10 mouse cellular contexts compared by ENCODE assay signal in the genomic region with DNA sequence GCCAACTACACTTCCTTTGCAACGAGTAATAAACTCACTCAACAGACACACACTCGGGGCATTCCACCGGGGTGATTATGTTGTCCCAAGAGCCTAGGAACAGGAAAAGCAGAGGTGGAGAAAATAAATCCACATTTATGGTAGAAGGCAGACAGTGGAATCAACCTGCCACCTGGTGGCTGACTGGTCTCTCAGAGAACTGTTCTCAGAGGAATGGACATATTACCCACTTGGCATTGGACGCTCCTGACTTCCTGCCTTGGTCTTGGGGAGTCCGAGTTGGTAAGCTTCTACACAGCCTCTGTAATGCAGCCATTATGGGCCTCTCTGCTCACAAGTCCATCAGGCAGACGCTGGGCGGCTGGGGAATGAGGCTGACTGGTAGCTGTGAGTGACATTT. TPM values are rescaled to one million over a fixed set of nuclear protein-coding genes. Genes with fewer than 3 reads are reported as not detected.
A peak's percentile ranks its signal among the peaks of the same experiment; 100 is the strongest.
DNase-seq lines count a peak whose midpoint lies in the region; ATAC-seq and TF ChIP-seq lines count a peak whose summit lies in the region.
"Had no signal": no experiment of that assay in that cellular context is flagged by ENCODE, and none has a peak within 500 bp of the region (broad histone marks: within the 10 kb centered on the region; RNA-seq: fewer than 3 reads in every experiment).

No protein-coding gene starts in this region.

- DNase-seq in embryonic facial prominence, embryonic 11.5 days (ENCODE audit: low spot score) = peak; percentile 49
- no peak for DNase-seq in embryonic facial prominence, embryonic 10.5 days (ENCODE audit: low spot score)
- peak; percentile 46 for DNase-seq in ovary, postnatal 36 days (ENCODE audit: low spot score)
- no peak for DNase-seq in ovary, postnatal 10 days (ENCODE audit: low spot score)
- peak; percentile 18 for DNase-seq in gastrocnemius, postnatal 25 days
- peak; percentile 60 for DNase-seq in liver, postnatal 0 days
- DNase-seq in c-Kit-positive CD71-positive TER-119-positive erythroid progenitor cells, embryonic 14.5 days (ENCODE audit: low spot score) = no peak
- no peak for DNase-seq in cerebellum, adult 9-10 months

- no peaks in the 10 kb centered on the region for H3K36me3 ChIP-seq in embryonic facial prominence, embryonic 11.5 days (replicated peaks; ENCODE audit: control insufficient read depth, insufficient read depth, low read depth, low read length)
- no peaks in the 10 kb centered on the region for H3K36me3 ChIP-seq in embryonic facial prominence, embryonic 10.5 days (replicated peaks)
- no peaks in the 10 kb centered on the region for H3K36me3 ChIP-seq in liver, postnatal 0 days (replicated peaks; ENCODE audit: insufficient read depth, low read length)

- H3K27ac ChIP-seq in embryonic facial prominence, embryonic 11.5 days (replicated peaks; ENCODE audit: low read depth, low read length) = no peak overlapping the region
- H3K27ac ChIP-seq in embryonic facial prominence, embryonic 10.5 days (replicated peaks) = no peak overlapping the region
- no peak overlapping the region for H3K27ac ChIP-seq in liver, postnatal 0 days (ENCODE audit: low read depth)

- ATAC-seq in embryonic facial prominence, embryonic 11.5 days (replicated peaks; ENCODE audit: insufficient number of reproducible peaks, low FRiP score, low TSS enrichment, low read depth) = no peak
- ATAC-seq in liver, postnatal 0 days = no peak

- no peaks in the 10 kb centered on the region for H3K9me3 ChIP-seq in embryonic facial prominence, embryonic 11.5 days (replicated peaks; ENCODE audit: control insufficient read depth, low read length)
- H3K9me3 ChIP-seq in embryonic facial prominence, embryonic 10.5 days = peaks cover 7% of the 10 kb centered on the region; the same call in 1 of the 2 replicates
- H3K9me3 ChIP-seq in liver, postnatal 0 days (ENCODE audit: low read length) = peaks cover 7% of the 10 kb centered on the region

- no peak overlapping the region for H3K9ac ChIP-seq in embryonic facial prominence, embryonic 11.5 days (replicated peaks; ENCODE audit: low read length)
- no peak overlapping the region for H3K9ac ChIP-seq in liver, postnatal 0 days (replicated peaks)

- no peaks in the 10 kb centered on the region for H3K4me1 ChIP-seq in embryonic facial prominence, embryonic 11.5 days (ENCODE audit: control insufficient read depth, insufficient read depth, low read length)
- peaks cover 19% of the 10 kb centered on the region for H3K4me1 ChIP-seq in embryonic facial prominence, embryonic 10.5 days
- no peaks in the 10 kb centered on the region for H3K4me1 ChIP-seq in liver, postnatal 0 days (ENCODE audit: insufficient read depth)

- peak; percentile 79 for TF ChIP-seq CTCF in liver, postnatal 0 days (IDR thresholded peaks at IDR 0.05; ENCODE audit: low read depth)

- no peaks in the 10 kb centered on the region for H3K27me3 ChIP-seq in embryonic facial prominence, embryonic 11.5 days (ENCODE audit: control insufficient read depth, insufficient read depth, low read length)
- no peaks in the 10 kb centered on the region for H3K27me3 ChIP-seq in embryonic facial prominence, embryonic 10.5 days (replicated peaks; ENCODE audit: low read depth, poor library complexity, severe bottlenecking)
- H3K27me3 ChIP-seq in liver, postnatal 0 days (ENCODE audit: insufficient read depth, low read length) = no peaks in the 10 kb centered on the region

- no peak overlapping the region for H3K4me3 ChIP-seq in embryonic facial prominence, embryonic 11.5 days (ENCODE audit: low read depth, low read length)
- H3K4me3 ChIP-seq in embryonic facial prominence, embryonic 10.5 days = no peak overlapping the region
- no peak overlapping the region for H3K4me3 ChIP-seq in liver, postnatal 0 days (ENCODE audit: low read depth, low read length)
- H3K4me3 ChIP-seq: megakaryocyte, embryonic 14.5 days had no signal

- no peak overlapping the region for H3K4me2 ChIP-seq in embryonic facial prominence, embryonic 11.5 days (ENCODE audit: low read depth, low read length)
- no peak overlapping the region for H3K4me2 ChIP-seq in liver, postnatal 0 days (ENCODE audit: low read depth, low read length)

- no peak for TF ChIP-seq EP300 in liver, postnatal 0 days (IDR thresholded peaks at IDR 0.05; ENCODE audit: low read depth)

- WGBS in embryonic facial prominence, embryonic 11.5 days = 58% methylated on average over 7 of the region's 7 CpGs
- 63% methylated on average over 7 of the region's 7 CpGs for WGBS in embryonic facial prominence, embryonic 10.5 days
- WGBS in liver, postnatal 0 days (ENCODE audit: insufficient replicate concordance) = 30% methylated on average over 7 of the region's 7 CpGs

RNA-seq across cellular contexts. Expression of a gene that starts 14.9 kb away (rescaled TPM):
- 0.76 and 0.99 TPM in 2 replicates for polyA plus RNA-seq in embryonic facial prominence, embryonic 11.5 days (2014; fragmentation: Nextera tagmentation; extraction: Ambion mirVana)
- 0.35 and 0.98 TPM in 2 replicates for polyA plus RNA-seq in embryonic facial prominence, embryonic 10.5 days (2016; fragmentation: Nextera tagmentation; extraction: Ambion mirVana)
- 1 to 10 TPM; 4.3 to 4.4 TPM for total RNA-seq in gastrocnemius, postnatal 25 days (2021)
- polyA plus RNA-seq in liver, postnatal 0 days (2015; fragmentation: Nextera tagmentation; extraction: Ambion mirVana) = 7.4 and 8.4 TPM in 2 replicates

RNA-seq across cellular contexts. Expression of a gene that starts 45.2 kb away (rescaled TPM):
- polyA plus RNA-seq in embryonic facial prominence, embryonic 11.5 days (2014; fragmentation: Nextera tagmentation; extraction: Ambion mirVana) = 48.4 and 49.2 TPM in 2 replicates
- polyA plus RNA-seq in embryonic facial prominence, embryonic 10.5 days (2016; fragmentation: Nextera tagmentation; extraction: Ambion mirVana) = 38.6 and 39.4 TPM in 2 replicates
- 10 to 100 TPM; 63.6 to 71.3 TPM for total RNA-seq in gastrocnemius, postnatal 25 days (2021)
- polyA plus RNA-seq in liver, postnatal 0 days (2015; fragmentation: Nextera tagmentation; extraction: Ambion mirVana) = 18.4 and 18.5 TPM in 2 replicates

RNA-seq across cellular contexts. Expression of a gene that starts 53.1 kb away (rescaled TPM):
- 0.66 and 1.1 TPM in 2 replicates for polyA plus RNA-seq in embryonic facial prominence, embryonic 11.5 days (2014; fragmentation: Nextera tagmentation; extraction: Ambion mirVana)
- not detected in 2 replicates for polyA plus RNA-seq in embryonic facial prominence, embryonic 10.5 days (2016; fragmentation: Nextera tagmentation; extraction: Ambion mirVana)
- not detected for total RNA-seq in gastrocnemius, postnatal 25 days (2021)
- polyA plus RNA-seq in liver, postnatal 0 days (2015; fragmentation: Nextera tagmentation; extraction: Ambion mirVana) = 235 and 247 TPM in 2 replicates
- total RNA-seq: gastrocnemius, adult 8-10 months had no signal

Comparison
In these comparisons a context has a peak if more than half of its experiments do, and no peak if none do; other contexts are left out.
1. DNase-seq: peak in embryonic facial prominence, embryonic 11.5 days (single experiment), ovary, postnatal 36 days (single experiment), gastrocnemius, postnatal 25 days (single experiment) and liver, postnatal 0 days (single experiment); none in embryonic facial prominence, embryonic 10.5 days (single experiment), ovary, postnatal 10 days (single experiment), c-Kit-positive CD71-positive TER-119-positive erythroid progenitor cells, embryonic 14.5 days (single experiment) and cerebellum, adult 9-10 months (single experiment).
2. RNA of a gene that starts 53.1 kb away (polyA plus RNA-seq): 235 to 247 TPM in liver, postnatal 0 days; 0.66 to 1.1 TPM in embryonic facial prominence, embryonic 11.5 days and not detected in embryonic facial prominence, embryonic 10.5 days; every median in the first group is over 100 times any median in the second.